Mouse (Mus musculus): ENCODE results near the gene Nfkbib.

DNA sequence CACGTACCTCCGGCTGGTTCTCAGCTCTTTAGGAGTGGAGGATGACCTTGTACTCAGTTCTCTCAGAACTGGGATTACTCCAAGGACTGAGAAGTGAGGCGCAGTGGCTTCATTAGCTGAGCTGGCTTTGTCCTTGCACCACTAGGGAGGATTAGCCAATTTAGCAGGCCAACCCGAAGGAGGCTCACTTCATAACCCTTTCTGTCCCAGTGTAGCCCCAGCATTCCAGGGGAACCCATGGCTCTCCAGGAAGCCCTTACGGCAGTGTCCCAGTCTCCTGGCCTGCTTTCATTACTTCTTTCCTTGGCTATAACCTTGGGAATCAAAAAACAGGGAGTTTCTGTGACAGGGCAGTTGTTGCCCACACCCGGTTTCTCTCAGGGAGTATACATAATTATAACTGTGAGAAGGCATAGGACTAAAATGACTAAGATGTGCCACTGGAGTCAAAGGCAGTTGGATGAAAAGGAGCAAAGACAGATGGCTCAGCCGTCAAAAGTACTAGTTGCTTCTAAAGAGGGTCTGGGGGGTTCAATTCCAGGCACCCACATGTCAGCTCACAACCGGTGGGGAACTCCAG is 40.4 kb upstream of the Nfkbib start:
- TF ChIP-seq CTCF (IDR thresholded peaks at IDR 0.05; ENCODE audit: extremely low read depth, insufficient read depth, low read length) (no peak), POLR2A (IDR thresholded peaks at IDR 0.05; ENCODE audit: extremely low read depth, insufficient read depth, low read length) (no peak)

Measured in cortical plate, adult 2 months (tissue).